Mouse (Mus musculus) heart, embryonic 11.5 days (tissue): Measurements from ENCODE around the gene Myl4. TPM values are rescaled to one million over a fixed set of nuclear protein-coding genes. Genes with fewer than 3 reads are reported as not detected.

Experiments used
- ATAC-seq: fragments of 200-750 bp; cut with Nextera tagmentation; replicated peaks from 2 replicates; pipeline ENCODE4 v1.8.0; 2017; ENCODE audit warnings: moderate library complexity; ENCODE audit not compliant: insufficient number of reproducible peaks, low FRiP score, low TSS enrichment
- H3K27ac ChIP-seq: fragments of 300-500 bp; sonication (generic); 2 replicates; pipeline ENCODE4 v1.5.1; 2014; ENCODE audit warnings: mild to moderate bottlenecking, low read depth, low read length
- H3K27me3 ChIP-seq: fragments of 300-500 bp; sonication (generic); 2 replicates; pipeline ENCODE4 v1.6.1; 2014; ENCODE audit warnings: mild to moderate bottlenecking, low read length, mixed read lengths; ENCODE audit not compliant: control insufficient read depth, insufficient read depth
- H3K36me3 ChIP-seq: fragments of 300-500 bp; sonication (generic); 2 replicates; pipeline ENCODE4 v1.6.1; 2014; ENCODE audit warnings: mild to moderate bottlenecking, low read length, moderate library complexity, mixed read lengths; ENCODE audit not compliant: control insufficient read depth, insufficient read depth
- H3K4me1 ChIP-seq: fragments of 300-500 bp; sonication (generic); 2 replicates; pipeline ENCODE4 v1.6.1; 2014; ENCODE audit warnings: low read length; ENCODE audit not compliant: control insufficient read depth, insufficient read depth
- H3K4me2 ChIP-seq: fragments of 300-500 bp; sonication (generic); 2 replicates; pipeline ENCODE4 v1.6.1; 2014; ENCODE audit warnings: mild to moderate bottlenecking, moderate library complexity
- H3K4me3 ChIP-seq: fragments of 300-500 bp; sonication (generic); 2 replicates; pipeline ENCODE4 v1.5.1; 2014; ENCODE audit warnings: low read depth, low read length
- H3K9ac ChIP-seq: fragments of 300-500 bp; sonication (generic); 2 replicates; pipeline ENCODE4 v1.6.1; 2014; ENCODE audit warnings: mild to moderate bottlenecking, low read depth, low read length, moderate library complexity
- H3K9me3 ChIP-seq: fragments of 300-500 bp; sonication (generic); replicated peaks from 2 replicates; pipeline ENCODE4 v1.6.1; 2016; ENCODE audit warnings: low read length; ENCODE audit not compliant: control insufficient read depth
- WGBS: fragments of 180-500 bp; shearing (Covaris S2); extraction: QIAGEN DNeasy Blood & Tissue Kit; methylation state at CpG from one replicate; pipeline ENCODE4 v1.1.7; 2014; ENCODE audit not compliant: insufficient replicate concordance; 5-methylcytosine and 5-hydroxymethylcytosine counted together
- polyA plus RNA-seq: library from polyadenylated mRNA; unstranded; fragments of >200 nt; fragmentation: Nextera tagmentation; extraction: Ambion mirVana; gene quantifications from 2 replicates; pipeline ENCODE4 v1.2.1, GENCODE M21; 2014

Myl4 gene
- polyA plus RNA-seq, 1 experiment from 2014 or later = 3,018 TPM

DNA sequence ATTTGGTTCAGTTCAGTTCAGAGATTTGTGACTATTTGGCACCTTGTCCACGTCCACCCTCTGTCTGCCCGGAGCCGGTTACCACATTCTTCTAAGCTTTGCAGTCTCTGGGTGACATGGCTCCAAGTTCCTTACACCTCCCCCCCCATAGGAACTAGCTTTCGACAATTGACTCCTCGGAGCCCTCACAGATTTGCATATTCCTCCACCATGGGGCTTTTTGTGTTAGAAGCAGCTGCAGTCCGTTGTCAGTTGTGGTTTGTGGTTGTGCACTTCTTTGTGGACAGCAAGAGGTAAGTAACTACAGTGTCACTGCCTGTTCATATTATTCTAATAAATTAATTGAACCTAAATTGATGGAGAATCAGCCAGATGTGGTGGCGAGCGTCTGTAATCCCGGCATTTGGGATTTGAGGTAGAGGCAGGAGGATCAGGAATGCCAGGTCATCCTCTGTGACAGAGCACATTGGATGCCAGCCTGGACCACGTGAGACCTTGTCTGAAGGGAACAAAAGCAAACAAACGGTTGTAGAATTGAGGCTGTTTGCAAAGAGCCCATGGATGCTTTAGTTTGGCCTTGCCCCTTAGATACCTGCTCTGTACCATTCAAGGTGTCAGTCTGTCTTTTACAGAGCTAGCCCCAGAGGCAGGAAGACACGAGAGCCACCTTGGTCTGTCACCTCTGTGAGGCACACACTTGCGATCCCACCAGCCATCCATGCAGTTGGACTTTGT lies 32.3 kb downstream of the Myl4 start:
- 59% methylated on average over 13 of the region's 13 CpGs for WGBS
- H3K9me3 ChIP-seq = no peaks in the 10 kb centered on the region
- peaks cover 20% of the 10 kb centered on the region for H3K36me3 ChIP-seq
- H3K4me3 ChIP-seq = no peak overlapping the region
- no peak for ATAC-seq
- H3K27ac ChIP-seq = peak overlapping the region; percentile 32; the same call in 1 of the 2 replicates
- H3K27me3 ChIP-seq = no peaks in the 10 kb centered on the region
- H3K9ac ChIP-seq = 0 out of 2 replicates have a peak overlapping the region, but pooled peaks have one; percentile 2
- H3K4me1 ChIP-seq = peaks cover 25% of the 10 kb centered on the region
- H3K4me2 ChIP-seq = peak overlapping the region; percentile 43; the same call in 1 of the 2 replicates

DNA sequence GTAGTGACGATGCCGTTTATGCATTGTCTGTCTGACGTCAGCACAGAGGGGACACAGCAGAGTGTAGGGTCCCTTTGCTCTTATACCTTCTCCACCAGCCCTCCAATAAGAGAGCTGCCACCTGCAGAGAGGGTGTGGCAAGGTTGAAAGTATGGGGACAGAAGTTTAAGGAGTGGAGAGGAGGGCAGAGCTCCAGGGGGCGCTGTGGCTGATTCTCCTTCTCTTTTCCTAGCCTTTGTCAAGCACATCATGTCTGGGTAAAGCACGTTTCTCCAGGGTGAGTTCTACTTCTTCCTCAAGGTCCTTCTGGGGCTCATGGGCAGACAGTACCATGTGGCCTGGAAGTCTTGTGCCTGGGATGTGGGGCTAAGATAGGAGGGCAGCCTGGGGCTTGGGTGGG lies 35.0 kb downstream of the Myl4 start:
- Histone ChIP-seq H3K36me3 (peaks cover 20% of the 10 kb centered on the region), H3K9me3 (no peaks in the 10 kb centered on the region), H3K4me2 (no peak overlapping the region), H3K9ac (no peak overlapping the region), H3K27ac (no peak overlapping the region), H3K4me1 (peaks cover 16% of the 10 kb centered on the region), H3K4me3 (no peak overlapping the region), H3K27me3 (no peaks in the 10 kb centered on the region)
- 57% methylated on average over 5 of the region's 5 CpGs for WGBS
- no peak for ATAC-seq

DNA sequence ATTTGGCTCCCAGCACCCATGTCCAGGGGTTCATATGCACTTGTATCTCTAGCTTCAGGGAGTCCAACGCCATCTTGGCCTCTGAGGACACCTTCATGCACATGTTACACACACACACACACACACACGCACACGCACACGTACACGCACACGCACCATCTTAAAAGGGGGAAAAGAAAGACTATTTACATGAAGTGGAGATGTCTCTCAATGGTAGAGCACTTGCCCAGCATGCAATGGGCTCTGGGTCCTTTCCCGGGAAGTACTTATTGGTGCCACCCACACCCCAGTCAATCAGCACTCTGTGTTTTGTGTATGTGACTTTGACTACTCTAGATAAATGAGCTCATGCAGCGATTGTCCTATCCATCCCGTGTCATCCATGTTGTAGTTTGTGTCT lies 37.4 kb downstream of the Myl4 start:
- H3K4me1 ChIP-seq = peaks cover 3% of the 10 kb centered on the region
- peaks cover 18% of the 10 kb centered on the region for H3K36me3 ChIP-seq
- H3K4me2 ChIP-seq = no peak overlapping the region
- ATAC-seq = no peak
- no peaks in the 10 kb centered on the region for H3K9me3 ChIP-seq
- no peak overlapping the region for H3K4me3 ChIP-seq
- 86% methylated on average over 9 of the region's 9 CpGs for whole genome bisulfite sequencing
- no peak overlapping the region for H3K9ac ChIP-seq
- no peaks in the 10 kb centered on the region for H3K27me3 ChIP-seq
- no peak overlapping the region for H3K27ac ChIP-seq

DNA sequence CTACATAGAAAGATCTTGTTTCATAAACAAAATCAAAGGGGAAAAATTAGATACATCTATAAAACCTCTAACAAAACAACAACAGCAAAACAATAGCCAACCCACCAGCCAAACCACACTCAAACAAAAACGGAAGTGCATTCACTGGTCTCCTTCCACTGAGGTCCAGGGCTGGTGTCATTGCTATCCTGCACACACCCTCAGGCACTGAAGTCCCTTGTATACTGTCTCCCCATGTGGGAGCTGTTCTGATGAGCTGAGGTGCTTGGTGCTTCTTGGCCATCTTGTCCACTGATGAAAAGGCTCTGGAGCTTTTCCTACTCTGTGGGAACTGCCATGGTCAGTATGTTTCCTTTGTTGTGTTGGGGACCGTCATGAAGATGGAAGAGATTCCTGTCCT lies 38.0 kb downstream of the Myl4 start:
- no peak overlapping the region for H3K9ac ChIP-seq
- H3K36me3 ChIP-seq = peaks cover 14% of the 10 kb centered on the region
- no peak overlapping the region for H3K4me3 ChIP-seq
- no peak for ATAC-seq
- no peak overlapping the region for H3K4me2 ChIP-seq
- H3K27me3 ChIP-seq = no peaks in the 10 kb centered on the region
- H3K9me3 ChIP-seq = no peaks in the 10 kb centered on the region
- 49% methylated on average over 2 of the region's 2 CpGs for WGBS
- peaks cover 2% of the 10 kb centered on the region; the same call in 1 of the 2 replicates for H3K4me1 ChIP-seq
- H3K27ac ChIP-seq = no peak overlapping the region

DNA sequence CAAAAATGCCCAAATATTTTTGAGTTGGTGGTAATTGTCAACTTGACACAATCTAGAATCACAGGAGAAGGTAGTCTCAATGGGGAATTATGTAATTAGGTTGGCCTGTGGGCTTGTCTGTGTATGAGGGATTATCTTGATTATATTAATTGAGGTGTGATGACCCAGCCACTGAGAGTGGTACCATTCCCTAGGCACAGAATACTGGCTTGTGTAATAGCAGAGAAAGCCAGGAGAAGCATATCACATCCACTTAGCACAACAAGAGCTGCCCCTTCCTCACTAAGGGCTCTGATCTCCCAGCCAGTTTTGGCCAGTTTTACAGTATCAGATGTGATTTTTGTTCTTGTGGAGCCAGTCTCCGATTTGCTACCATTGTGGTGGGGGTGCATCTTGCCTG lies 39.1 kb downstream of the Myl4 start:
- H3K9ac ChIP-seq = no peak overlapping the region
- H3K27me3 ChIP-seq = no peaks in the 10 kb centered on the region
- WGBS = 57% methylated on average over 1 of the region's 1 CpGs
- H3K4me2 ChIP-seq = no peak overlapping the region
- peaks cover 2% of the 10 kb centered on the region; the same call in 1 of the 2 replicates for H3K4me1 ChIP-seq
- H3K27ac ChIP-seq = no peak overlapping the region
- peaks cover 11% of the 10 kb centered on the region for H3K36me3 ChIP-seq
- no peak for ATAC-seq
- no peaks in the 10 kb centered on the region for H3K9me3 ChIP-seq
- H3K4me3 ChIP-seq = no peak overlapping the region

DNA sequence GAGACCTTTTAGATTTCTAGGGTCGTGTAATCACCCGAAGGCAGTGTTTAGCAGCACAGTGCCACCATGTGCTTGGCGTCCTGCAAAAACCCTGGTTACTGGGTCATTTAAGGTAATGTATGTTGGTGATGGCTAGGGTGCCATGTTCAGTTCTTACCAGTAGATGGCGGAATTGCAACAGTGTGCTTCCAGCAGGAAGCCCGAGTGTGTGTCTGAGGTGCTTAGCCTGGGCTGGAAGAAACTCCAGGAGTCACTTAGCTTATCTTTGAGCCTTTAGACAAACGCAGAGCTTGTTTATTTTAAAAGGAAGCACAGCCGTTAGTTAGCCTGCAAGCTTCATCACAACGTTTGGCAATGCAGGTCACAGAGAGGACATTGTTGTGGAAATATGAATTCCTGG lies 39.7 kb downstream of the Myl4 start:
- peaks cover 9% of the 10 kb centered on the region for H3K36me3 ChIP-seq

DNA sequence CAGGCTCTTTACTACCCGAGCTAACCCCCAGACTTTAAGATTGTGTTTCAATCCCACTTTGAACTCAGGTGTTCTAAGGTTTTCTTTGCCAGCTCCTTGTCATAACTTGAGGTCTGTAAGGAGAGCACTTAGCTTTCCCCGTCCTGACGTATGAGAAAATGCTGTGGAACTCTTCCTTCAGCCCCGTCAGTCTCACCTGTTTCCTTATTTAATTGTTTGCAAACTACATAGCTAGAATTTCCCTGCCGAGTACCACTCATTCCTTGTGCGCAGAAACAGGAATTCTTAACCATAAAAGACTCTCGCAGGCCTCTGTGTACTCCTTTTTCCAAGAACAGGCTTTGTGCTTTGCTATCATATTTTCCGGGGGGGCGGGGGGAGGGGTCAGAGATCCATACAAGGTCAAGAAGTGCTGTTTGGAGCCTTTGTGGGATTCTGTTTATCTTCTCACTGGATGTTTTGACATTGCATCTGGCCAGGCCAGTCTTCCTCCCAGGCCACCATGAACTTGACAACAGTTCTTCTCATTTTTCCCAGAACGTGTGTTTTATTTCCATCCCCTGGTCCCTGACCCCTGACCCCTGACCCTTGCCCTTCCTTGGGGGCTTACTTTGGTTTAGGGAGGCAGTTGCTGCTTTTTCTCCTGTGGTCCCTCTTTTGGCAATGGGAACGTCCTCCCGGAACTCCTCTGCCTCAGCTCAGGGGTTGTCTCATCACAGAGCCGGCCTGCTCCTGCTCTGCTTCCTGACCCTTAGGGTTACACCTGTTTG lies 41.8 kb downstream of the Myl4 start:
- Histone ChIP-seq H3K27me3 (no peaks in the 10 kb centered on the region), H3K27ac (no peak overlapping the region), H3K4me2 (no peak overlapping the region), H3K4me3 (no peak overlapping the region), H3K9me3 (no peaks in the 10 kb centered on the region), H3K36me3 (no peaks in the 10 kb centered on the region), H3K9ac (no peak overlapping the region), H3K4me1 (peaks cover 7% of the 10 kb centered on the region; the same call in 1 of the 2 replicates)
- no peak for ATAC-seq
- 66% methylated on average over 13 of the region's 13 CpGs for WGBS

More for the DNA sequence above, 39.7 kb downstream of the Myl4 start:
- Histone ChIP-seq H3K4me1 (peaks cover 2% of the 10 kb centered on the region; the same call in 1 of the 2 replicates), H3K4me2 (no peak overlapping the region), H3K27me3 (no peaks in the 10 kb centered on the region), H3K27ac (no peak overlapping the region), H3K4me3 (no peak overlapping the region), H3K9me3 (no peaks in the 10 kb centered on the region), H3K9ac (no peak overlapping the region)
- ATAC-seq = peak; percentile 46; the same call in 1 of the 2 replicates
- under 1% methylated on average over 8 of the region's 8 CpGs for WGBS

DNA sequence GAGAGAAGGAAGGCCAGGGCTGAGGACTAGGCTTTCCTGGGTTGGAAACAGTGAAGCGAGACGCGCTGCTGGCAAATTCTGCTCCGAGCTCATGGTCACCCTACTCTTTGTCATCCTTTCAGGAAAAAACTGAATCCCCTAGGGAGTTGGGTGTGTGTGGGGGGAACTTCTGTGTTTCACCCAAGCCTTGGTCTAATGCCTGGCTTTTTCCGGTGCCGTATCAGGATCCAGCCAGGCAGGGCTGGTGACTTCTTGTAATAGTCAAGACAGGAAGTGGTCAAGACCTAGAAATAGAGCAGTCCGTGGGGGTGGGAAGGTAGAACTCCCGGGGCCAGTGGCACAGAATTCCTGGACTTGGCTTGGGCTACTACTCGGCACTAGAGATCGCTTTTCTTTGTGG lies 45.9 kb downstream of the Myl4 start:
- no peak overlapping the region for H3K9ac ChIP-seq
- no peak overlapping the region for H3K4me3 ChIP-seq
- no peaks in the 10 kb centered on the region for H3K27me3 ChIP-seq
- H3K4me1 ChIP-seq = peaks cover 5% of the 10 kb centered on the region; the same call in 1 of the 2 replicates
- no peak for ATAC-seq
- 55% methylated on average over 10 of the region's 10 CpGs for WGBS
- no peaks in the 10 kb centered on the region for H3K36me3 ChIP-seq
- no peak overlapping the region for H3K4me2 ChIP-seq
- H3K9me3 ChIP-seq = no peaks in the 10 kb centered on the region
- H3K27ac ChIP-seq = no peak overlapping the region
